Mouse (Mus musculus): ENCODE results near the gene Tppp3.

- TF ChIP-seq ZNF384 (IDR thresholded peaks at IDR 0.05; ENCODE audit: low read depth, low read length) (no peak), NELFE (IDR thresholded peaks at IDR 0.05; ENCODE audit: low read depth, low read length) (no peak), POLR2A (IDR thresholded peaks at IDR 0.05; ENCODE audit: low read depth, low read length) (no peak), NRF1 (IDR thresholded peaks at IDR 0.05; ENCODE audit: low read depth, low read length) (no peak), CTCF (conservative IDR thresholded peaks at IDR 0.05 in 1 of 2, IDR thresholded peaks at IDR 0.05 in 1 of 2; ENCODE audit: low read depth in 2 of 2, low read length in 2 of 2) (peak in 1 of 2 experiments; percentile 56; a peak in 2 of 4 replicates), RCOR1 (conservative IDR thresholded peaks at IDR 0.05; ENCODE audit: low read depth, low read length) (no peak), USF2 (conservative IDR thresholded peaks at IDR 0.05; ENCODE audit: low read depth, low read length) (no peak)
These were observed 52.3 kb downstream of the Tppp3 start for GRCm38 (mm10) chr8:105418992-105419391.
